Mouse (Mus musculus): Measurements from ENCODE around the gene Olfr1392.
"Not testable (repeated sequence)": the region's sequence is repeated elsewhere in the genome, so short reads cannot be mapped to it uniquely, and the experiment has no call there.

Gene Olfr1392

GRCm38 (mm10) chr11:49252048-49252447 lies 33.0 kb upstream of the Olfr1392 start:
- DNase-seq (ENCODE audit: low spot score), result no peak

GRCm38 (mm10) chr11:49253035-49253434 lies 32.0 kb upstream of the Olfr1392 start:
- DNase-seq (ENCODE audit: low spot score), result no peak

- DNase-seq (ENCODE audit: low spot score), result no peak
Observed at GRCm38 (mm10) chr11:49259296-49259695, 25.8 kb upstream of the Olfr1392 start.

GRCm38 (mm10) chr11:49259829-49260228 lies 25.3 kb upstream of the Olfr1392 start:
- DNase-seq (ENCODE audit: low spot score), result no peak

GRCm38 (mm10) chr11:49260598-49261312 lies 24.3 kb upstream of the Olfr1392 start:
- DNase-seq (ENCODE audit: low spot score), result peak; percentile 59

GRCm38 (mm10) chr11:49261313-49261855 lies 23.7 kb upstream of the Olfr1392 start:
- no peak for DNase-seq (ENCODE audit: low spot score)

- no peak for DNase-seq (ENCODE audit: low spot score)
Observed at GRCm38 (mm10) chr11:49262286-49262685, 22.8 kb upstream of the Olfr1392 start.

- DNase-seq (ENCODE audit: low spot score), result no peak
Observed at GRCm38 (mm10) chr11:49263149-49263548, 21.9 kb upstream of the Olfr1392 start.

- DNase-seq (ENCODE audit: low spot score), result no peak
Observed at GRCm38 (mm10) chr11:49264081-49264480, 21.0 kb upstream of the Olfr1392 start.

GRCm38 (mm10) chr11:49264622-49265021 lies 20.5 kb upstream of the Olfr1392 start:
- no peak for DNase-seq (ENCODE audit: low spot score)

- DNase-seq (ENCODE audit: low spot score), result no peak
Observed at GRCm38 (mm10) chr11:49265101-49265500, 20.0 kb upstream of the Olfr1392 start.

GRCm38 (mm10) chr11:49266671-49267070 lies 18.4 kb upstream of the Olfr1392 start:
- DNase-seq (ENCODE audit: low spot score), result no peak

GRCm38 (mm10) chr11:49267316-49267715 lies 17.8 kb upstream of the Olfr1392 start:
- DNase-seq (ENCODE audit: low spot score), result no peak

- no peak for DNase-seq (ENCODE audit: low spot score)
Observed at GRCm38 (mm10) chr11:49267970-49268579, 17.0 kb upstream of the Olfr1392 start.

- no peak for DNase-seq (ENCODE audit: low spot score)
Observed at GRCm38 (mm10) chr11:49269761-49270160, 15.3 kb upstream of the Olfr1392 start.

GRCm38 (mm10) chr11:49270368-49270767 lies 14.7 kb upstream of the Olfr1392 start:
- no peak for DNase-seq (ENCODE audit: low spot score)

GRCm38 (mm10) chr11:49271334-49271733 lies 13.7 kb upstream of the Olfr1392 start:
- DNase-seq (ENCODE audit: low spot score), result no peak

GRCm38 (mm10) chr11:49273834-49274519 lies 11.1 kb upstream of the Olfr1392 start:
- DNase-seq (ENCODE audit: low spot score), result no peak

- no peak for DNase-seq (ENCODE audit: low spot score)
Observed at GRCm38 (mm10) chr11:49278222-49278621, 6.9 kb upstream of the Olfr1392 start, which contains the start of gene Olfr1393. TSS of gene Olfr1393 (plus strand) at chr11:49278304.

GRCm38 (mm10) chr11:49287251-49287650 lies 2.2 kb downstream of the Olfr1392 start:
- no peak for DNase-seq (ENCODE audit: low spot score)

- no peak for DNase-seq (ENCODE audit: low spot score)
Observed at GRCm38 (mm10) chr11:49292777-49293176, 7.7 kb downstream of the Olfr1392 start.

- DNase-seq (ENCODE audit: low spot score), result no peak
Observed at GRCm38 (mm10) chr11:49304441-49304840, 19.4 kb downstream of the Olfr1392 start, which contains the start of gene Olfr10. TSS of gene Olfr10 (plus strand) at chr11:49304741.

GRCm38 (mm10) chr11:49308547-49308946 lies 23.5 kb downstream of the Olfr1392 start:
- not testable (repeated sequence) for DNase-seq (ENCODE audit: low spot score)
